Mouse (Mus musculus): Measurements from ENCODE around the gene Gm20479.

The Gm20479 gene

DNA sequence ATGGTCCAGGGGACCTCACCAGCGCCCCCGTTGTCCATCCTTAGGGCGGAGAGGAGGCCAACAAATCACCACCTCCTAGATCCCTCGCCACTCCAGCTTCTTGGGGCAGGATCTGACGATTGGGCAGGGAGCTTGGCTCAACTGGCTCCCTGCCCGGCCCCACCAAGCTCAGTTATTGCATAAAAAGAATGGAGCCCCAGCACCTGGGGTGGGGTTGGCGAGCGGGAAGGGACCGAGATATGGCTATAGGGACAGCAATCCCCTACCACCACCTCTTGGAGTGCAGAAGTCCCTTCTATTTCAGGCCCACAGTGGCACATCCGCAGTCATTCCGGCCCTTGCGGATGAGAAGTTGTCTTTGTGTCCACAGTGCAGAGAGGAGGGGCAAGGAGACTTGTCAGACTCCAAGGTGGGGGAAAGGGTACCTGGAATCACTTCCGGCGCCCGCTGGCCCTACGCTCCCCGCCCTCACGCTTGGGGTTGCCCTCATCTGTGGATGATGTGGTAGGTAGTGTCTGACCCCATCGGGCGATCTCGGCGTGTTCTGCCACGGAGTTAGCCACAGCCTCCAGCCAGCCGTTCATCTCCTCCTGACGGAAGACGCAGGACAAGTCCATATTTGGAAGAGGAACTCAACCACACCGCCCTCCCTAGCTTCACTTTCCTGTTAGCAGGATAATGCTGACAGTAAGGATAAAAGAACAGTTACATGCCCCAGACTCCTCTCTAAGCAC lies at the start of gene Gm20479:
Gm20479 (minus strand) TSS at position 559 of the 734 bp plus-strand sequence.
- 32% methylated on average over 27 of the region's 27 CpGs for WGBS

DNA sequence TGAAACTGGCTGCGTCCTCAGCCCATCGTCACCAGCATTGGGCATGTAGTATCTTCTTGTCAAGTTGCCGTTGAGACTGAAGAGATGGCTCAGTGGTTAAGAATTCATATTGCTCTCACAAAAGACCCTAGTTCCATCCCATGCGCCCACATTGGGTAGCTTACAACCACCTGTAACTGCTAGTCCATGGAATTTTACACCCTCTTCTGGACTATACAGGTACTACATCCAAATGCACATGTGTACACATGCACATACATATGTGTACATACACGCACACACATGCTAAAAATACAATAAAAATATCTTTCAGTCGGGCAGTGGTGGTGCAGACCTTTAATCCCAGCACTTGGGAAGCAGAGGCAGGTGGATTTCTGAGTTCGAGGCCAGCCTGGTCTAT lies 49.3 kb upstream of the Gm20479 start:
- WGBS, result 91% methylated on average over 7 of the region's 7 CpGs

DNA sequence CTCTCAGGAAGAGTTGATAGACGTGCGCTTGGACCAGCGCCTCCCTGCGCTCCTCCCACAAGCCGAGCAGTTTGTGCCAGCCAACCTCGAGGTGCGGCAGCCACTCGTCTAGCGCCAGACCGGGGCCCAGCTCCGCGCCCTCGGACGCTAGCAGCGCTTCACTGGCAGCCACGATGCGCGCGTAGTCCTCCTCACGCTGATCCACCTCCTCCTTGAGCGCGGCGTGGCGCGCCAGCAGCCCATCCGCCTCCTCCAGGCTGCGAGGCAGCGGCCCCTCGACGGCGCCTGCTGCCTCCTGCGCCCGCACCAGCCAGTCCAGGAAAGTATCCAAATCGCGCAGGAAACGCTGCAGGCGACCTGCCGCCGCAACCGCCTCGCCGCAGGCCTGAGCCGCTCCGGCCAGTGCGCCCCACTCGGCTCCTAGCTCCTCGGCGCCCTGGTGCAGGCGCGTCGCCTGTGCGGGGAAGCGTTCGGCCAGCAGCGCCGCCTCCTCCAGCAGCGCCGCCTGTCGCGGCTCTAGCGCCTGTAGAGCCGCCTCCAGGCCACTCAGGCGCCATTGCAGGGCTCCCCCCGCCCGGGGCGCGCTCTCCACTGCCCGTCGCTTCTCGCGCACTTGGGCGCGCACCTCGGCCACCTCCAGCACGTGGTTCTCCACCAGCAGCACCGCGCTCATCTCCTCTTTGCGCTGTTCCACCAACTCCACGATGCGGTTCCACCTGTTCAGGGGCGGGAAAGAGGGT lies 47.2 kb upstream of the Gm20479 start:
- WGBS, result 40% methylated on average over 81 of the region's 81 CpGs

DNA sequence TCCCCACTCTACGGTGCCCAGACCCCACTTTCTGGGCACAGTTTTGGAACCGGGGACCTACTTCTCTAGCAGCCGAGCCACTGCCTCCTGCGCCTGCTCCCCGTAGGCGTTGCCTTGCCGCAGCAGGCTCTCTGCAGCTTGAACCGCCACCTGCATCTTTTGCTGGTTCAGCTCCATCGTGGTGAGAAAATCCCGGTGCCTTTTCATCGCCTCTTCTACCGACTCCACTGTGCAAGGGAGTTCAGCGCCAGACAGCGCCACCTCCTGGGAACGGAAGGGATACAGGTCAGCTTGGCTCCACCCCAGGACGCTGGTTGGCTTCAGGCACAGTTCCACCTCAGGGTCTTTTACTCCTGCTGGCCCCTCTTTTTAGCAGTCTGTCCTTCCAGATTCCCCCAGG lies 45.5 kb upstream of the Gm20479 start:
- 10% methylated on average over 16 of the region's 16 CpGs for WGBS

DNA sequence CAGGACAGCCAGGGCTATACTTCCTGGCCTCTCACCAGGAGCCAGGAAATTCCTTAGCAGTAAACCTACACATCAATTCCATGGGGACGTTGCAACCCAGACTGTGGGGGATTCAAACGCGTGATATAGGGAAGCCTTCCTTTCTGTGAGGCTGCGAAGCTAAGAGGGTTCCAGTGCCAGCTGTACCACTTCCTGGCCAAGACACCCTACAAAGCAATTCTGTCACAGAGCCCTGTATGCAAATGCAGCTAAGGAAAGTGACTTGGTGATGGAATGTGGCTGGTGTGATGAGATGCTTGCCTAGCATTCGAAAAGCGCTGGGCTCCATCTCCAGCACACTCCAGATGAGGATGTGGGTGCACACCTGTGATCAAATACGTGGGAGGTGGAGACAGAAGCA lies 43.3 kb upstream of the Gm20479 start:
- WGBS, result 41% methylated on average over 7 of the region's 7 CpGs

DNA sequence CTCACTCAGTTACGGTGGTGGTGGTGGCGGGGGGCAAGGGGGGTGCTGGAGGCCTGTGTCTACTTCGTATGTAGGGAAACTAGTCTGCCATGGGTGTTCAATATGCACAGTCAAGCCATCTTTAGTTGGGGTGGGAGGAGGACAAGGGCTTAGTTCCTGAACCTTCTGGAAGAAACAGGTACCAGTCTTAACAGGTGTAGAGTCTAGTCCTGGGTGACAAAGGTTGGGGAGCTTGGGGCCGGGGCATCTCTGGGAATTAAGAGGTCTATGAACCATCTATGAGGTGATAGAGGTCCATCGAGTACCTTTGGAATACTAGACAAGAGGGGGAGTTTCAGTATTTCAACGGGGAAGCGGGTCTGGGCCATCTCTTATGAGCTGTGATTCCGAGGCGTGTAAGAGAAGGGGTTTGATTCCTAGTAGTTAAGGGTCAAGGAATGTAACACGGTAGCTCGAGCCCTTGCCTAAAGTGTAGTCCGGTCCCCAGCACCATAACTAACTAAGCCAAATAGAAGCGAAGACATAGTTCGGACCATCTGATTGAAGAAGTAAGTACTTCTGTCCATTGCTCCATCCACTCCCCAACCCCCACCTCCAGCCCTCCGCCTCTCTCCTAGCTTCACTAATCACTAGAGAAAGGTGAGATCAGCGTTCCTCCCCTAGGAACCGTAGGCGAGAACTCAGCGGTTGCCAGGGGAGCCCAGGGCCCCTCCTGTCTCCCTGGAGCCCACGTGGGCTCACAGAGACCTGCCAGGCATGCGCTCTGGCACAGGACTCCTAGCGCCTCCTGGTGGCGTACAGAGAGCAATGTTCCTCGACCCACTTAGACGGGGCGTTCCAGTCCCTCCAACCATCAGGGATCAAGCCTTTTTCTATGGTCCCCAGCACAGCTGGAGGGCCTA lies 40.1 kb upstream of the Gm20479 start:
- 22% methylated on average over 26 of the region's 26 CpGs for WGBS

DNA sequence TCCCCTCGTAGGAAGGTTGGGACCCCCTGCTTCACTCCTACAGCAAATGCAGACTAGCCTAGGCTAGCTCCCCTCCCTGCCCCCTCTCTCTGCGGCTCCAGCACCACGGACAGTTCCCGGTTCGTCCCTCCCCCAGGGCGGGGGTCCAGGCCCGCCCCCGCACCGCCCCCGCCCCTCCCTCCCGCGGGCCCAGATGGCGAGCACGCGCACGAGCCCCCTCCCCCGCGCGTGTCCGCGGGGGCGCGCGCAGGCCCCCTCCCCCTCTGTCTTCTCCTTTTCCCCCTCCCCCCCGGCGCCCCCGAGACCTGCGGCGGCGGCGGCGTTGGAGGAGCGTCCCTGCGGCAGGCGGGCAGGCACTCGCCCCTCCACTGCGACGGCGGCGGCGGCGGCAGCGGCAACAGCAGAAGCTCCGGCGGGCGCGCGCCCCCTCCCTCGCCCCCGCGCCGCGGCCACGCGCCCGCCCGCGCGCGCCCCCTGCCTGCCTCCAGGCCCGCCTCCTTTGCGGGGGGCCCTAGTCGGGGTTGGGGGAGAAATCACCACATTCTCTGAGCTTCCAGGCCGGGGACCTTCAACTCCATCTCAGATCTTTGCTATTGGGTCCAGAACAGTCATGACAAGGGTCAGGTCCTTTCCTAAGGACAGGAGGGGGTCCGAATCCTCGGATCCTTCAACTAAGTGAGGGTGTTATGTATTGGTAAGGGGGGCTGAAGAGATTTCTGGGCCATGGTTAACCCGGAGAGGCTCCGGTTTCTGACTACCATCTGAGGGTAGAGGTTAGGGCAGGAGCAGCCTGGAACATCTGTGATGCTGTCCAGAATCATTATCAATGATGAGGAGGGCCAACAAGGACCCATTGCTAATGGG lies 39.2 kb upstream of the Gm20479 start:
- WGBS, result 4% methylated on average over 58 of the region's 68 CpGs

DNA sequence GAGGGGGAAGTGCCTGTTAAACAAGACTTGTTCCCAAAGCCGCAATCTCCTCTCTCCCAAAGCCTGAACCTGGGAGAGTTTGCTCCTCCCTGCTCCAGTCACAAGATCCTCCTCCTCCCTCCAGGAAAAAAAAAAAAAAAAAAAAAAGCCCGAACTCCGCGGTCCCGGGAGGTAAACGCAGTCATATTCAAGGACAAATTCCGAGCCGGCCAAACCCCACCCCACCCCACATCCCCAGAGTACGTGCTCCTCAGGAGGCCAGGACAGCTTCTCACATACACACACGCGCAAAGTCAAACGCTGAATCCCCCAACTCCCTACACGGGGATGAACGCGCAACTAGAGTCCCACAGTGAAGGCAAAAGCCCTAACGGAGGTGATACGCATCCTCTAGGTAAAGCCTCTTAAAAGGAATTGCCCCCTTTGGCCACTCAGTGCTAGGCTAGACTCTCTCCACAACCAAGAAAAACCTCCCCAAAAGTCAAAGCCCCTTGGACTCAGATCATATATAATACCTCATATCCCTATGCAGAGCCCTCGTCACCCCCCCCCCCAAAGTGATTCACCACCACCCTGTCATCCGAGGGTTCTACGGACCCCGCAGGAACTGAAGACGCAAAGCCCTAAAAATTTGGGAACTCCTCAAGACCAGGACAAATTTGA lies 38.4 kb upstream of the Gm20479 start:
- 2% methylated on average over 22 of the region's 22 CpGs for WGBS

DNA sequence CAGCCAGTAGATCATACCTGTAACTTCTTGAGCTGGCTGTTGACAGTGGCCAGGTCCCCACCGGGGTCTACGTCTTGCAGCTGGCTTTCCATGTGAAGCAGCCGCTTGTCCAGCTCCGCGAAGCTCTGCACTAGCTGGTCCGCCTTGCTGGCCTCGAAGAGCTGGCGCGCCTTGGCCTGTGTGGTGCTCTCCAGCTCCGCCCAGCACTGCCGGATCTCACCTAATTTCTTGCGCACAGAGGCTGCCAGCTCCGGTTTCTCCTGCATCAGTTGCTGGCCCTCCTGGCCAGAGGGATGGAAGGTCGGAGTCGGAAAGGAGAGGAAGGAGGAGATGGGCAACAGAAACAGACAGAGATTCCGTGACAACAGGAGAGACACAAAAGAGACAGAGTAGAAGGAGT lies 34.2 kb upstream of the Gm20479 start:
- 56% methylated on average over 16 of the region's 16 CpGs for WGBS

DNA sequence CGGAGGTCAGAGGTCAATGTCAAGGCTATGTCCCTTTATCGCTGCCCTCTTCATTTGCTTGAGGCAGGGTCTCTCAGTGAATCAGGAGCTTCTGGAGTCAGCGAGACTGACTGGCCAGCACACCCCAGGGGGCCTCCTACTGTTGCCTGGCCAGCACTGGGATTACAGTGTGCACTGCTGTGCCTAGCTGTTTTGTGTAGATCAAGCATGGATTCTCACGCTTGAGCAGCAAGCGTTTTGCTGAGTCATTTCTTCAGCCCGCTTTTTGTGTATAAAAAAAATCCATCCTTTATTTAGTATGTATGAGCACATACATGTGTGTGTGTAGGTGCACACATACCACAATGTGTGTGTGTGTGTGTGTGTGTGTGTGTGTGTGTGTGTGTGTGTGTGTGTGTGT lies 32.0 kb upstream of the Gm20479 start:
- 52% methylated on average over 6 of the region's 6 CpGs for WGBS

DNA sequence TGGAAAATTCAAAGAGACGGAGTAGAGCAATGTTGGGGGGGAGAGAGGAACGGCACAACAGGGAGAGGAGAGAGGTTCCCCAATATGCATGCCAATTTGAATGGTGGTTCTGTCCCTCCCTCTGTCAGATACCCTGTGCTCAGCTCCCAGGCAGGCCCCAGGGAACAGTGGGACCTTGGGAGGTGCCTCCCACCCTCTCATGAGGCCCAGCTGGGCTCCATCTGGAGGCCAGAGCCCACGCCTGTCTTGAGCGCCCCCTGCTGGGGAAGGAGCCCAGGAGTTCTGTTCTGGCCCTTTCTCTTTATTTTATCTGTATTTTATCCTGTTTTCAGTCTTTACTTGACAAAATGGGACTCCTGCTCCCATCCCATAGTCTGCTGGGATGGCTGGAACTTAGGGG lies 27.5 kb upstream of the Gm20479 start:
- 30% methylated on average over 4 of the region's 4 CpGs for WGBS

DNA sequence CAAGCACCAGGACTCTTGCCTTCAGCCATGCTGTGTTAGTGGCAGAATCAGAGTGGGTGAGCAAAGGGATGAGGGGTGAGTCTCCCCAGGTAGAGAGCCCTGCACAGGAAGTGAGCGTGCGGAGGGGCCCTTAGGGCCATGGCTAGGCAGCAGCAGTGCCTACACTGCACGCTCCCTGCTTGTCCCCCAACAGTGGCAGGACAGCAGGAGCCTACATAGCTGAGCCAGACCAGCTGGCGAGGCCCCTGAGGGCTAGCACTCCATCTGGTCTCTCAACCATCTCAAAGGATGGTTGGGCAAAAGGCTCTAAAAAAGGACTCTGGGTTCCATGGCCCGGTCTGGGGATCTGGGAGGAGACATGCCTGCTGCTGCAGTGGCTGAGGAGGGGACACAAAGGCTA lies 26.9 kb upstream of the Gm20479 start:
- 77% methylated on average over 5 of the region's 5 CpGs for WGBS

DNA sequence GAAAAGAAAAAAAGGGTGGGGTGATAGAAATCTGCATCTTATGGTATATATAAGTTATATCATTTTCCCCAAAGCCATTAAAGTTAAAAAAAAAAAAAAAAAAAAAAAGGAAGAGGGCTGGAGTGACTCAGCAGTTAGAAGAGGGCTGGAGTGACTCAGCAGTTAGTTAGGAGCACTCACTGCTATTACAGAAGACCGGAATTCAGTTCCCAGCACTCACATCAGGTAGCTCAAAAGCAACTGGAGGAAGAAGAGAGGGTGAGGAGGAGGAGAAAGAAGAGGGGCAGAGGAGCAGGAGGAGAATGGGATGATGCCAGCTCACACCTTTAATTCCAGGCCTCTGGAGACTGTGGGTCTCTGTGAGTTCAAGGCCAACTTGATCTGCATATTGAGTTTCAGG lies 26.0 kb upstream of the Gm20479 start:
- 61% methylated on average over 1 of the region's 1 CpGs for WGBS

DNA sequence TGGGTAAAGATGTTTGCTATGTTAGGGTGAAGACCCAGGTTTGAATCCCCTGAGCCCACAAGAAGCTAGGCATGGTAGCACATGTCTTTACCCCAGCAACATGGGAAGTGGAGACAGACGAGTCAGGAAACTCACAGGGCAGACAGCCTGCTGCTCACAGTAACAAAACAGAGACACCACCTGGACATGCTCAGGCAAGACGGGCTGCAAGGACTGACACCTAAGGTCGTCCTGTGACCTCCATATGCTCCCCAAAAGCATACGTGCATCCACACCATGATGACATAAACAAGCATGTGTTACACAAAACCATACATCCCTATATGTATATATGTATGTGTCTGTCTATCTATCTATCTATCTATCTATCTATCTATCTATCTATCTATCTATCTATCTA lies 24.3 kb upstream of the Gm20479 start:
- WGBS, result 60% methylated on average over 4 of the region's 4 CpGs

DNA sequence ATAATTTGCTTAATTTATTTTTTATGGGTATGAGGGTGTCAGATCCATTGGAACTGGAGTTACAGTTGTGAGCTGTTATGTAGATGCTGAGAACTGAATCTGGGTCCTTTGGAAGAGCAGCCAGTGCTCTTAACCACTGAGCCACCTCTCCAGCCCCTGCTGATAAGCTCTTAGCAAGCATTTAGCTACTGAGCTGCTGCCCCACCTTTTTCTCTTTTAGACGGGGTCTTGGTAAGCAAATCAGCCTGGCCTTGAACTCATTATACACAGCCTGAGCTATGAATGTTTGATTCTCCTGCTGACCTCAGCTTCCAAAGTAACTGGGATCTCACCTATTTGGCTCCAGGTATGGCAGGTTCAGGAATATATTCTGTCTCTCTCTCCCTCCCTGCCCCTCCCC lies 23.8 kb upstream of the Gm20479 start:
- 71% methylated on average over 1 of the region's 1 CpGs for WGBS

DNA sequence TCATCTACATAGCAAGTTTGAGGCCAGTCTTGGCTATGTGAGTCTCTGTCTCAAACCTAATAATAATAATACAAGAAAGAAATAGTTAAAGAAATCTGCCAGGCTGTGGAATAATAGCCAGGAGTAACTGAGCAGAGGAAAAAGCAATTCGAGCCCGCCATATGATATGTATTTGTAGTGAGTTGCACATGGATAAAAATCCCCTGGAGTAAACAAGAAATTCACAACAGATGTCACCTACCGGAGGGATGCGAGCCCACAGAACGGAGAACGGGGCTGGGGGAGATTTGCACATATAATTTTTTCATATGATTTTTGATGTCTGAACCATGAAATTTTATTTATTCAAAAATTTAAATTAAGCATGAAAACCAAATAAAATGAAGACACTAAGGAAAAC lies 22.6 kb upstream of the Gm20479 start:
- 74% methylated on average over 6 of the region's 6 CpGs for WGBS

DNA sequence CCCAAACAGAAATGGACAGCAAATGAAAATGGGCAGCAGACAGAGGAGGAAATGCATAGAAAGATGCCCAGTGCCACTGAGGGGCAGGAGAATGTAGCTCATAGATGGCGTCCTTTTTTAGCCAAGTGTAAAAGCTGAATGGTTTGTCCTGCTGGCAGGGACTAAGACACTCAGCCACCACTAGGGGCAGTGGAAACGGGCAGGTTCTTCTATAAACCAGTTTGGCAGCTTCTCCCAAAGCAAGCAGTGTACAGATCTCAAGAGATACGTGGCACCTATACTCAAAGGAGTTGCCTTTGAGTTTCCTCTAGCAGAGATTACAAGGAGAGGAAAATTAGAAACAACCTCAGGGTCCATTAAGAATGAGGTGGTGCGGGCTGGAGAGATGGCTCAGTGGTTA lies 21.2 kb upstream of the Gm20479 start:
- WGBS, result 28% methylated on average over 4 of the region's 4 CpGs

DNA sequence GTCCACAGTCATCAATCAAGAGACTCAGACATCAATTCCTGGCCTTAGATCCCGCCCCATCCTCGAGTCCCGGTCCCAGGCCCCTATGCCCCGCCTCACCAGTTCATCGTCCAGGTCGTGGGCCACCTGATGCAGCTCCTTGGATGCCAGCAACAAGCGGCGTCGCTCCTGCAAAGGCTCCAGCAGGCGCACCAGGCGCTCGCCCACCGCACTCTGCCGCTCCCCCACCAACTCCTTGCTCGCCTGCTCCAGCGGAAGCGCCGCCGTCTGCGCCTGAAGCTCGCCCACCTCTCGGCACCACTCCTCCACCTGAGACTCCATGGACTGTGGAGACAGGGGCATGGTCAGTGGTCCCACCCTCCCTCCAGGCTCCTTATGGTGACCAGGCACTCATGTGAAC lies 18.1 kb upstream of the Gm20479 start:
- WGBS, result 19% methylated on average over 22 of the region's 22 CpGs

DNA sequence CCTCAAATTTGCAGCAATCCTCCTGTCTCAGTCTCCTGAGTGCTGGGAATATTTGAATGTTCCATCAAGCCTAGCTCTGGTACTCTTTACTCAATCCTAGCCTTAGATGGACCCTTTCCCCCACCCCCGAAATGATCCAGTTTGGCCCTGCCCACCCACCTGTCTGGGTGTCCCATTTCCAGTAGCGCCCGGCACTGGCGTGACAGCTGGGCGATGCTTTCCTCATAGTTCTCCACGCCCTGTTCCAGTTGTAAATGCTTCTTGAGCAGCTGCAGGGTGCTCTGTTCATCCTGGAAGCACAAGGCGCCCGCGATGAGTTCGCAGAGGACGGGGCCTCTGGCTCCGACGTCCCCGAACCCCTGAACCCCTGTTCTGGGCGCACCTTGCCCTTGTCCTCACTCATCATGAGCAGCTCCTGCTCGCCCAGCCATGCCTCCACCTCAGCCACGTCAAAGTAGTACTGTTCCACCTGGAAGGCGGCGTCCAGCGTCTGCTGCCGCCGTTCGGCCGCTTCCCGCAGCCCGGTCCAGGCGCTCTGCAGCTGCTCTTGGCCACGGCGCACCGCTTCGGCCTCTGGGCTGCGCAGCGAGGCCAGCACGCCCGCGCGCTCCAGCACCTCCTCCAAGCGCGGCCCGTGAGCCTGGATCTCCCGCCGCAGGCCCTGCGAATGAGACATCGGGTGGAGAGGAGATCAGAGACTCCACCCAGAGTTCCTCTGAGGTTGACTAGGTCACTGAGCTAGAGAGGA lies 14.7 kb upstream of the Gm20479 start:
- WGBS, result 39% methylated on average over 44 of the region's 44 CpGs

DNA sequence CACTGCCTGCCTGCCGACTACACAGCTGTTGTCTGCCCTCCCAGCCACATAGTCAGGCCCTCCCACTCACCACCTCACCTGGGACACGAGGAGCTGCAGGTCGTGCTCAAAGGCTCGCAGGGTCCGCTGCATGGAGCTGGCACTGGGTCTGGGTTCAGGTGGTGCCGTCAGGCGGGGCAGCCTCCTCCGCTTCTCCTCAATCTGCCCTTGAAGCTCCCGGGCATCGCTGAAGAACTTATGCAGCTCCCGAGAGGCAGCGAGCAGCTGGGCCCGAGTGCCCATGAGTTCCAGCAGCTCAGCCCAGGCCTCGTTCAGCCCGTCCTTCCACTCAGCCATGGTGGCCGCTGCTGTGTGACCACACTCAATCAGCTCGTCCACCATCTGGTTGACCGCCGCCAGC lies 11.9 kb upstream of the Gm20479 start:
- WGBS, result 82% methylated on average over 19 of the region's 19 CpGs

All from cerebral cortex, adult 2 months (tissue).